Mouse (Mus musculus) kidney, adult 2 months (tissue): ENCODE measurements around the gene Lgals9.

ENCODE experiments used
- CTCF ChIP-seq: fragments of 200-500 bp; conservative IDR thresholded peaks from 2 replicates; pipeline ENCODE4 v1.5.1; 2011; ENCODE audit warnings: low read depth, mild to moderate bottlenecking, control low read depth, low read length, moderate library complexity, mixed read lengths; ENCODE audit not compliant: insufficient read depth, insufficient read length
- POLR2A ChIP-seq: fragments of 200-500 bp; IDR thresholded peaks from one replicate; pipeline ENCODE4 v1.6.1; 2011; ENCODE audit warnings: low read depth, low read length, control low read depth

GRCm38 (mm10) chr11:78972328-78972727 lies 12.4 kb downstream of the Lgals9 start:
- TF ChIP-seq POLR2A (no peak), CTCF (no peak)
